Mouse (Mus musculus): Measurements from ENCODE around the gene Pkd2l1.

Pkd2l1 gene

DNA sequence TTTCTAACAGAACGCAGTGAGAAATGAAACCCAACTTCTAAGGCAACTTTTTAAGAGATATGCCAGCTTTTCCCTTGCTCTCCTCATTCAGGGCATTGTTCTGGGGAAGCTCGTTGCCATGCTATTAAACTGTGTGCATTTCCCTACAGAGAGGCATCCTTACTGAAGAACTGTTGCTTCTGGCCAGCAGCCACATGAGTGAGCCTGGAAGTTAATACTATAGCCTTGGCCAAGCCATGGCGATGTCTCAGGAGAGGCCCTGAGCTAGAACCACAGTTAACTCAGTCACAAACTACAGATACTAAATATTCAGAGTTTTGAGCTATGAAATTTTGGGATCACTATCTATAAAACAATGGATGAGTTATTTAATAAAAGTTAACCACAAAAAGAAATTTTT is 89.2 kb downstream of the Pkd2l1 start:
- DNase-seq = no peak

GRCm38 (mm10) chr19:44100840-44101239 is 91.4 kb downstream of the Pkd2l1 start:
- no peak for DNase-seq
